Mouse (Mus musculus): ENCODE measurements around the gene Car5a. TPM values are rescaled to one million over a fixed set of nuclear protein-coding genes. Genes with fewer than 3 reads are reported as not detected.

Gene Car5a
- polyA plus RNA-seq, 1 experiment from 2014 or later, result not detected

- no peak for ATAC-seq (ENCODE audit: low FRiP score)
- Histone ChIP-seq H3K4me3 (replicated peaks; ENCODE audit: low read length) (no peak overlapping the region), H3K9me3 (ENCODE audit: control insufficient read depth, low read length) (no peaks in the 10 kb centered on the region), H3K9ac (no peak overlapping the region), H3K27ac (no peak overlapping the region), H3K4me2 (replicated peaks) (no peak overlapping the region), H3K4me1 (replicated peaks; ENCODE audit: control insufficient read depth, insufficient read depth, low read length) (peaks cover 8% of the 10 kb centered on the region), H3K36me3 (replicated peaks; ENCODE audit: control insufficient read depth, insufficient read depth) (no peaks in the 10 kb centered on the region), H3K27me3 (ENCODE audit: control insufficient read depth, insufficient read depth, low read length) (no peaks in the 10 kb centered on the region)
- DNase-seq (ENCODE audit: low spot score), result no peak
- WGBS, result 50% methylated on average over 2 of the region's 2 CpGs
Measured at GRCm38 (mm10) chr8:121943057-121943540, 1.6 kb downstream of the Car5a start.

DNA sequence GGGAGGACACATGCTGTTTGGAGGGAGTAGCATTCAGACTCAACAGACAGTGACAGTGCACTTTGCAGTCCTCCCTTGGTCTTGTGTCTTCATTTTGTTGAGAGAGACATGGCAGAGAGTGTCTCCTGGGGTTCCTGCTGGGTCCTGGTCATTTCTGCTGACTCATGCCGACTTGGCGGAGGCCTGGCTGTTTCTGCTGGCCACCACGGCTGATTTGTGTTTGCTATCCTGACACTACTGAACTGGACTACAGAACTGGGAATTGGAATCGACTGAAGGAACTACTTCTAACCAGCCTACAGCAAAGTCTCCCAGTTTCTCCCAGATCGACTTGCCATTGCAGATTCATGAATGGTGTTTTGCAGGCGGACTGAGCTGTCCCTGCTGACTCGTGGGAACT is 6.0 kb downstream of the Car5a start:
- no peak for DNase-seq (ENCODE audit: low spot score)
- H3K4me3 ChIP-seq (replicated peaks; ENCODE audit: low read length), result no peak overlapping the region
- no peak overlapping the region for H3K4me2 ChIP-seq (replicated peaks)
- H3K4me1 ChIP-seq (replicated peaks; ENCODE audit: control insufficient read depth, insufficient read depth, low read length), result peaks cover 22% of the 10 kb centered on the region
- no peaks in the 10 kb centered on the region for H3K36me3 ChIP-seq (replicated peaks; ENCODE audit: control insufficient read depth, insufficient read depth)
- 86% methylated on average over 7 of the region's 7 CpGs for WGBS
- no peaks in the 10 kb centered on the region for H3K27me3 ChIP-seq (ENCODE audit: control insufficient read depth, insufficient read depth, low read length)
- no peak for ATAC-seq (ENCODE audit: low FRiP score)
- H3K9me3 ChIP-seq (ENCODE audit: control insufficient read depth, low read length), result no peaks in the 10 kb centered on the region
- H3K9ac ChIP-seq, result no peak overlapping the region
- H3K27ac ChIP-seq, result no peak overlapping the region

DNA sequence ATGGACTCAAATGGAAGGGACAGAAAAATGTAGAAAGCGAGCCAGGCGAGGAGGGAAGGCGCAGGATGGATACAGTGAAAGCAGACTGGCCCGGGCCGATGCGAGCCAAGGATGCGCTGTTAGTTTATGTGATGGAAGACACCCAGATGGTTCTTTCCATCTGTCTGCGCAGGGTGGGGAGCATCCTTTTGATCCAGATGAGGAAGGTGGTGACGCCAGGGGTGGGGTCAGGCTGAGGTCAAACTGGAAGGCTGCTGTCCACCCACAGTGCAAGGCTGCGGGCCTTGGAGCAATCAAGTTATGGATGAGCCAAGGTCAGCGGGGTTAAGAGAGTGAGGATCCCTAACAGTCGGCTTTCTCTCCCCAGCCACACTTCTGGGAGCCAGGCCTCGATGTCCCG is 8.3 kb downstream of the Car5a start:
- Histone ChIP-seq H3K9me3 (ENCODE audit: control insufficient read depth, low read length) (no peaks in the 10 kb centered on the region), H3K4me2 (replicated peaks) (no peak overlapping the region), H3K27me3 (ENCODE audit: control insufficient read depth, insufficient read depth, low read length) (no peaks in the 10 kb centered on the region), H3K27ac (peak overlapping the region; percentile 85), H3K36me3 (replicated peaks; ENCODE audit: control insufficient read depth, insufficient read depth) (no peaks in the 10 kb centered on the region), H3K4me1 (replicated peaks; ENCODE audit: control insufficient read depth, insufficient read depth, low read length) (peaks cover 22% of the 10 kb centered on the region), H3K4me3 (replicated peaks; ENCODE audit: low read length) (no peak overlapping the region), H3K9ac (no peak overlapping the region)
- 63% methylated on average over 14 of the region's 14 CpGs for WGBS
- no peak for ATAC-seq (ENCODE audit: low FRiP score)
- no peak for DNase-seq (ENCODE audit: low spot score)

GRCm38 (mm10) chr8:121935341-121936294 is 9.1 kb downstream of the Car5a start:
- DNase-seq (ENCODE audit: low spot score), result peak; percentile 80
- Histone ChIP-seq H3K27me3 (ENCODE audit: control insufficient read depth, insufficient read depth, low read length) (no peaks in the 10 kb centered on the region), H3K9me3 (ENCODE audit: control insufficient read depth, low read length) (no peaks in the 10 kb centered on the region), H3K4me1 (replicated peaks; ENCODE audit: control insufficient read depth, insufficient read depth, low read length) (peaks cover 22% of the 10 kb centered on the region), H3K4me3 (replicated peaks; ENCODE audit: low read length) (no peak overlapping the region), H3K4me2 (replicated peaks) (peak overlapping the region; percentile 20; the same call in 1 of the 2 replicates), H3K36me3 (replicated peaks; ENCODE audit: control insufficient read depth, insufficient read depth) (no peaks in the 10 kb centered on the region), H3K9ac (no peak overlapping the region), H3K27ac (peak overlapping the region; percentile 85)
- ATAC-seq (ENCODE audit: low FRiP score), result peak; percentile 85
- 36% methylated on average over 12 of the region's 12 CpGs for WGBS

DNA sequence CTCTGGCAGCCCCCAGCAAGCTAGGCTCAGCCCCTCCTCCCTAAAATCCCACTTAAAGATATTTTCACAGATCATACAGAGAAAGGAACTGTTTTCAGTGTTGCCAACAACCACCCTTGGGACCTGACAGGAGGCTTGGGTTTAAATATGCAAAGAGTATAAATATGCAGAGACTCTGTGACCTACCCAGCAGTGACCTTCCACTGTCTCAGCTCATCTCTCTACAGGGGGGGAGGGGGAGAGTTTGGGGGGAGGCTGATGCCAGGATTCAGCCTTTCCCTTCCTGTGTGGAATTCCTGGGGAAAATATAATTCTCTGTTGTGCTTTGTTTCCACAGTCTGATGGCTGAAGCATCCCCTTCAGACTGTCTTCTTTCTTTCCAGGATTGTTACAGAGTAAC is 9.8 kb downstream of the Car5a start:
- no peak overlapping the region for H3K4me3 ChIP-seq (replicated peaks; ENCODE audit: low read length)
- H3K36me3 ChIP-seq (replicated peaks; ENCODE audit: control insufficient read depth, insufficient read depth), result no peaks in the 10 kb centered on the region
- DNase-seq (ENCODE audit: low spot score), result no peak
- no peaks in the 10 kb centered on the region for H3K9me3 ChIP-seq (ENCODE audit: control insufficient read depth, low read length)
- ATAC-seq (ENCODE audit: low FRiP score), result peak; percentile 29; the same call in 1 of the 2 replicates
- H3K4me2 ChIP-seq (replicated peaks), result no peak overlapping the region
- H3K9ac ChIP-seq, result no peak overlapping the region
- peak overlapping the region; percentile 85 for H3K27ac ChIP-seq
- peaks cover 22% of the 10 kb centered on the region for H3K4me1 ChIP-seq (replicated peaks; ENCODE audit: control insufficient read depth, insufficient read depth, low read length)
- H3K27me3 ChIP-seq (ENCODE audit: control insufficient read depth, insufficient read depth, low read length), result no peaks in the 10 kb centered on the region

DNA sequence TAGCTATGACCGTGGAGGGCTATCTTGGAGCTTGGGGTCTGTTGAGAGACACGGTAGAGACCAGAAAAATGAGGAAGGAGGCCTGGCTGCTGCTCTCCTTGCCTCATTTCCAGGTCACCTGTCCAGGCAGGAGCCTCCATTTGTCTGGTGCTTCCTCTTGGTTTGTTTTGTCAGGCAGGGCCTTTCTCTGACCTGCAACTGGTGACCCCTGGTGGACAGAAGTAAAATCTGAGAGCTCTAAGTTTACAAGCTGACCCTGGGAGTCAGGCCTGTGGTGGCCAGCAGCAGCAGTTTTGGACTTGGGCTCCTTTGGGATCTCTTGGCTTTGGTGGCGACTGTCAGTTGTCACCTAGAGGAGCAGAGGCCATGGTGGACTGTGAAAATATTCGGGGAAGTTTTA is 10.2 kb downstream of the Car5a start:
- H3K27me3 ChIP-seq (ENCODE audit: control insufficient read depth, insufficient read depth, low read length), result no peaks in the 10 kb centered on the region
- no peak overlapping the region for H3K4me3 ChIP-seq (replicated peaks; ENCODE audit: low read length)
- H3K27ac ChIP-seq, result peak overlapping the region; percentile 85
- no peak overlapping the region for H3K9ac ChIP-seq
- DNase-seq (ENCODE audit: low spot score) (peak; percentile 58), ATAC-seq (ENCODE audit: low FRiP score) (no peak)
- H3K9me3 ChIP-seq (ENCODE audit: control insufficient read depth, low read length), result no peaks in the 10 kb centered on the region
- H3K4me1 ChIP-seq (replicated peaks; ENCODE audit: control insufficient read depth, insufficient read depth, low read length), result peaks cover 22% of the 10 kb centered on the region
- H3K4me2 ChIP-seq (replicated peaks), result no peak overlapping the region
- no peaks in the 10 kb centered on the region for H3K36me3 ChIP-seq (replicated peaks; ENCODE audit: control insufficient read depth, insufficient read depth)
- 39% methylated on average over 4 of the region's 4 CpGs for WGBS

DNA sequence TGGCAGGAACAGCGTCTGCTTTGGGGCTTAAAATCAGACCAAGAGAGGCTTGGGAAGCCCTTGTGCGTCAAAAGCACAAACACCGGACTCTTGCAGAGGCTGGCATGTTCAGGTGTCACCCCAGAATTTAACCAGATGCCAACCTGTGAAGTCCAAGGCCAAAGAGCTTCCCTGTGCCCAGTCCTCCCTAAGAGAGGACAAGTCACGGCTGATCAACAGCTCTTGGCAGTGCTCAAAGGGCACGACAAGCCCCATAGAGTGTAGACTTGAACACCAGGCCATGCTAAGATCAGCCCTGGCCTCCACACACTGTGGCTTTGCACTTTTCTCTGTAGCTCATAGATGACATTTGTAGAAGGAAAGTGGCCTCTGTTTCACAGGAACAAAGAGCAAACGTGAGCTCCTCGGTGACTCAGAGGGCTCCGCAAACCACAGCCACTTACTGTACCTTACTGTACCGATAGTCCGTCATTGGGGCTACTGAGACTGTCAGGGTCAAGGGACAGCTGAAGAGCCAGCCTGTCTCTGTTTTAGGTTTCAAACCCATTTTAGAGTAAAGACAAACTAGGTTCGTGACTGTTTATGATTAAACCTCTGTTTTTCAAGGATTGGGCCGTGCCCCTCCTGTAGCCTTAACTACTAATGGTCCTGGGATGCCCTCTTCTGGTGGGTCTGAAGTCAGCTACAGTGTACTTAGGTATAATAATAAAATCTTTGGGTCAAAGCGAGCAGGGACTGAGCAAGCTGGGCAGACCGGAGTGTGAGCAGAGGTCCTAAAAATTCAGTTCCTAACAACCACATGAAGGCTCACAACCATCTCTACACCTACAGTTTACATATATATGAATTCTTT is 11.8 kb downstream of the Car5a start:
- Histone ChIP-seq H3K4me1 (replicated peaks; ENCODE audit: control insufficient read depth, insufficient read depth, low read length) (peaks cover 22% of the 10 kb centered on the region), H3K27me3 (ENCODE audit: control insufficient read depth, insufficient read depth, low read length) (no peaks in the 10 kb centered on the region), H3K9ac (no peak overlapping the region), H3K36me3 (replicated peaks; ENCODE audit: control insufficient read depth, insufficient read depth) (no peaks in the 10 kb centered on the region), H3K4me2 (replicated peaks) (no peak overlapping the region), H3K27ac (no peak overlapping the region), H3K4me3 (replicated peaks; ENCODE audit: low read length) (no peak overlapping the region), H3K9me3 (ENCODE audit: control insufficient read depth, low read length) (no peaks in the 10 kb centered on the region)
- DNase-seq (ENCODE audit: low spot score), result no peak
- ATAC-seq (ENCODE audit: low FRiP score), result no peak
- WGBS, result 84% methylated on average over 14 of the region's 14 CpGs

- ATAC-seq (ENCODE audit: low FRiP score), result no peak
- no peak overlapping the region for H3K27ac ChIP-seq
- DNase-seq (ENCODE audit: low spot score), result no peak
- H3K9ac ChIP-seq, result no peak overlapping the region
- H3K4me3 ChIP-seq (replicated peaks; ENCODE audit: low read length), result no peak overlapping the region
- H3K27me3 ChIP-seq (ENCODE audit: control insufficient read depth, insufficient read depth, low read length), result no peaks in the 10 kb centered on the region
- peaks cover 22% of the 10 kb centered on the region for H3K4me1 ChIP-seq (replicated peaks; ENCODE audit: control insufficient read depth, insufficient read depth, low read length)
- WGBS, result 71% methylated on average over 12 of the region's 12 CpGs
- no peaks in the 10 kb centered on the region for H3K9me3 ChIP-seq (ENCODE audit: control insufficient read depth, low read length)
- no peaks in the 10 kb centered on the region for H3K36me3 ChIP-seq (replicated peaks; ENCODE audit: control insufficient read depth, insufficient read depth)
- no peak overlapping the region for H3K4me2 ChIP-seq (replicated peaks)
Measured at GRCm38 (mm10) chr8:121932026-121932667, 12.6 kb downstream of the Car5a start.

GRCm38 (mm10) chr8:121931571-121931970 is 13.1 kb downstream of the Car5a start:
- Histone ChIP-seq H3K9ac (no peak overlapping the region), H3K27ac (no peak overlapping the region), H3K27me3 (ENCODE audit: control insufficient read depth, insufficient read depth, low read length) (no peaks in the 10 kb centered on the region), H3K4me3 (replicated peaks; ENCODE audit: low read length) (no peak overlapping the region), H3K9me3 (ENCODE audit: control insufficient read depth, low read length) (no peaks in the 10 kb centered on the region), H3K36me3 (replicated peaks; ENCODE audit: control insufficient read depth, insufficient read depth) (no peaks in the 10 kb centered on the region), H3K4me2 (replicated peaks) (no peak overlapping the region), H3K4me1 (replicated peaks; ENCODE audit: control insufficient read depth, insufficient read depth, low read length) (peaks cover 18% of the 10 kb centered on the region)
- ATAC-seq (ENCODE audit: low FRiP score), result no peak
- DNase-seq (ENCODE audit: low spot score), result no peak
- 80% methylated on average over 7 of the region's 7 CpGs for WGBS
